In genomic region chr14:95984021-95984420, GRCm38 (mm10) we compare ENCODE assay signal across 13 mouse cellular contexts.
DNase-seq lines count a peak whose midpoint lies in the region; ATAC-seq and TF ChIP-seq lines count a peak whose summit lies in the region.
"Had no signal": no experiment of that assay in that cellular context is flagged by ENCODE, and none has a peak within 500 bp of the region (broad histone marks: within the 10 kb centered on the region; RNA-seq: fewer than 3 reads in every experiment).

No protein-coding gene starts in this region.

- no peak overlapping the region for H3K4me3 ChIP-seq in kidney, postnatal 0 days (replicated peaks; ENCODE audit: low read depth, low read length)
- no peak overlapping the region for H3K4me3 ChIP-seq in layer of hippocampus, adult 2 months
- H3K4me3 ChIP-seq: embryonic facial prominence, embryonic 13.5 days; neural tube, embryonic 15.5 days had no signal

- H3K4me2 ChIP-seq in kidney, postnatal 0 days (ENCODE audit: low read length), result no peak overlapping the region
- H3K4me2 ChIP-seq: embryonic facial prominence, embryonic 13.5 days; neural tube, embryonic 15.5 days had no signal

- WGBS in kidney, postnatal 0 days, result 67% methylated on average over 2 of the region's 2 CpGs

- no peak overlapping the region for H3K9ac ChIP-seq in kidney, postnatal 0 days (ENCODE audit: low read depth, low read length)
- H3K9ac ChIP-seq: embryonic facial prominence, embryonic 13.5 days; neural tube, embryonic 15.5 days had no signal

- peak; percentile 51 for TF ChIP-seq CTCF in kidney, postnatal 0 days (IDR thresholded peaks at IDR 0.05; ENCODE audit: low read depth)
- TF ChIP-seq CTCF in layer of hippocampus, adult 2 months (conservative IDR thresholded peaks at IDR 0.05), result peak; percentile 84

- ATAC-seq in kidney, postnatal 0 days (replicated peaks; ENCODE audit: low FRiP score, low read depth), result no peak

- no peaks in the 10 kb centered on the region for H3K27me3 ChIP-seq in kidney, postnatal 0 days (ENCODE audit: insufficient read depth, low read length)
- H3K27me3 ChIP-seq: embryonic facial prominence, embryonic 13.5 days; neural tube, embryonic 15.5 days had no signal

- peak; percentile 31 to 38 for DNase-seq in cerebellum, postnatal 10 days
- no peak for DNase-seq in cerebellum, postnatal 25 days
- DNase-seq in kidney, postnatal 0 days (ENCODE audit: low spot score), result peak; percentile 46
- no peak for DNase-seq in kidney, adult 8-10 months
- peak; percentile 43 for DNase-seq in MEL-GATA-1-ER (ENCODE audit: extremely low read depth, low read depth)
- DNase-seq in layer of hippocampus, adult 2 months (ENCODE audit: low spot score in 2 of 2), result peak; percentile 14 to 23
- no peak for DNase-seq in ovary, postnatal 10 days (ENCODE audit: low spot score)
- no peak for DNase-seq in kidney, postnatal 36 days
- DNase-seq: gastrocnemius, postnatal 36 days; kidney, postnatal 14 days had no signal

- no peaks in the 10 kb centered on the region for H3K4me1 ChIP-seq in kidney, postnatal 0 days (replicated peaks; ENCODE audit: insufficient read depth, low read length)
- H3K4me1 ChIP-seq: embryonic facial prominence, embryonic 13.5 days; neural tube, embryonic 15.5 days had no signal

- no peak overlapping the region for H3K27ac ChIP-seq in kidney, postnatal 0 days
- no peak overlapping the region for H3K27ac ChIP-seq in layer of hippocampus, adult 2 months
- H3K27ac ChIP-seq: embryonic facial prominence, embryonic 13.5 days; macrophage; neural tube, embryonic 15.5 days had no signal

- no peaks in the 10 kb centered on the region for H3K36me3 ChIP-seq in kidney, postnatal 0 days (ENCODE audit: insufficient read depth, low read length)
- H3K36me3 ChIP-seq: embryonic facial prominence, embryonic 13.5 days; neural tube, embryonic 15.5 days had no signal

- no peaks in the 10 kb centered on the region for H3K9me3 ChIP-seq in kidney, postnatal 0 days (replicated peaks; ENCODE audit: low read length)
- H3K9me3 ChIP-seq: embryonic facial prominence, embryonic 13.5 days; neural tube, embryonic 15.5 days had no signal

Comparison
In these comparisons a context has a peak if more than half of its experiments do, and no peak if none do; other contexts are left out.
1. DNase-seq: peak in cerebellum, postnatal 10 days (2 of 2), kidney, postnatal 0 days (single experiment), MEL-GATA-1-ER (single experiment) and layer of hippocampus, adult 2 months (2 of 2); none in cerebellum, postnatal 25 days (0 of 2), kidney, adult 8-10 months (0 of 2), ovary, postnatal 10 days (single experiment) and kidney, postnatal 36 days (0 of 2).